17 mouse cellular contexts compared by ENCODE assay signal in the genomic region with DNA sequence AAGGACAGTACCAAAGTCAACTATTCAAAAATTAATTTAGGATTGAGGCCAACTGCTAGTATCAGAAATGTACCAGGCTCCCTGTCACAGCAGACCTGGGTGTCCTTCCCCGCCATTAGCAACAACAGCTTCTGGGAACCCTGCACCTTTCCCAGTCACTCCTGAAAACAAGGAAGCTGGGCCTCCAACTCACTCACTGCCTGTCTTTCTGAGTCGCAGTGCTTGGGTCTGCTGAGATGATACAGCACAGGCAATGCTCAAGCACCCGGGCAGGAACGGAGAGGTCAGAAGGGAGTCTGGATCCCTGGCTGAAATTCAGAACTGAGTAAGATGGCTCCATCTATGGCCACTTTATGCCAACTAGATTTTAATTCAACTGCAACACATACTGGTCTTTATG.
DNase-seq lines count a peak whose midpoint lies in the region; ATAC-seq lines count a peak whose summit lies in the region.
"Had no signal": no experiment of that assay in that cellular context is flagged by ENCODE, and none has a peak within 500 bp of the region (broad histone marks: within the 10 kb centered on the region; RNA-seq: fewer than 3 reads in every experiment).

No protein-coding gene starts in this region.

- H3K27me3 ChIP-seq in liver, embryonic 13.5 days, result no peaks in the 10 kb centered on the region
- H3K27me3 ChIP-seq in liver, embryonic 12.5 days (replicated peaks), result no peaks in the 10 kb centered on the region
- no peaks in the 10 kb centered on the region for H3K27me3 ChIP-seq in liver, embryonic 15.5 days
- H3K27me3 ChIP-seq in neural tube, embryonic 15.5 days (replicated peaks), result no peaks in the 10 kb centered on the region
- H3K27me3 ChIP-seq: forebrain, embryonic 13.5 days; heart, embryonic 15.5 days; midbrain, embryonic 13.5 days had no signal

- no peak for DNase-seq in liver, embryonic 13.5 days
- no peak for DNase-seq in cerebellum, postnatal 14 days
- DNase-seq in testis, postnatal 10 days (ENCODE audit: low spot score), result no peak
- DNase-seq: cerebellum, postnatal 10 days; lung, adult 18-20 months; right cerebral cortex, postnatal 4 days; thymus, postnatal 36 days had no signal

- no peak for ATAC-seq in liver, embryonic 13.5 days (ENCODE audit: low read depth)
- no peak for ATAC-seq in liver, embryonic 12.5 days
- no peak for ATAC-seq in liver, embryonic 15.5 days (ENCODE audit: insufficient read depth)
- ATAC-seq in neural tube, embryonic 15.5 days (ENCODE audit: low FRiP score), result no peak
- ATAC-seq: forebrain, embryonic 13.5 days; intestine, postnatal 0 days had no signal

- no peak overlapping the region for H3K4me3 ChIP-seq in liver, embryonic 13.5 days (replicated peaks)
- H3K4me3 ChIP-seq in liver, embryonic 12.5 days, result no peak overlapping the region
- H3K4me3 ChIP-seq in brown adipose tissue, adult 24 weeks (ENCODE audit: insufficient read depth, low read depth, low read length), result 0 out of 2 replicates have a peak overlapping the region, but pooled peaks have one; percentile 15
- H3K4me3 ChIP-seq in liver, embryonic 15.5 days (replicated peaks), result no peak overlapping the region
- no peak overlapping the region for H3K4me3 ChIP-seq in neural tube, embryonic 15.5 days (replicated peaks)
- H3K4me3 ChIP-seq: forebrain, embryonic 13.5 days; heart, embryonic 15.5 days; hindbrain, embryonic 10.5 days; limb, embryonic 10.5 days; midbrain, embryonic 13.5 days had no signal

- H3K9ac ChIP-seq in liver, embryonic 13.5 days, result no peak overlapping the region
- H3K9ac ChIP-seq in liver, embryonic 12.5 days, result no peak overlapping the region; the same call in 1 of the 2 replicates
- H3K9ac ChIP-seq in liver, embryonic 15.5 days, result no peak overlapping the region
- no peak overlapping the region for H3K9ac ChIP-seq in neural tube, embryonic 15.5 days (replicated peaks)
- H3K9ac ChIP-seq: forebrain, embryonic 13.5 days; heart, embryonic 15.5 days; midbrain, embryonic 13.5 days had no signal

- H3K36me3 ChIP-seq in liver, embryonic 13.5 days, result peaks cover 23% of the 10 kb centered on the region
- H3K36me3 ChIP-seq in liver, embryonic 12.5 days, result peaks cover 51% of the 10 kb centered on the region
- peaks cover 15% of the 10 kb centered on the region for H3K36me3 ChIP-seq in liver, embryonic 15.5 days (replicated peaks)
- 0 out of 2 replicates have a peak, but pooled peaks cover 9% of the 10 kb centered on the region for H3K36me3 ChIP-seq in neural tube, embryonic 15.5 days

- no peak overlapping the region for H3K4me2 ChIP-seq in liver, embryonic 13.5 days
- no peak overlapping the region for H3K4me2 ChIP-seq in liver, embryonic 12.5 days
- no peak overlapping the region for H3K4me2 ChIP-seq in liver, embryonic 15.5 days
- H3K4me2 ChIP-seq in neural tube, embryonic 15.5 days, result no peak overlapping the region
- H3K4me2 ChIP-seq: forebrain, embryonic 13.5 days; heart, embryonic 15.5 days; midbrain, embryonic 13.5 days had no signal

- H3K27ac ChIP-seq in liver, embryonic 13.5 days, result 0 out of 2 replicates have a peak overlapping the region, but pooled peaks have one; percentile 14
- H3K27ac ChIP-seq in liver, embryonic 12.5 days, result no peak overlapping the region
- peak overlapping the region; percentile 73 for H3K27ac ChIP-seq in brown adipose tissue, adult 24 weeks (replicated peaks; ENCODE audit: low read depth, low read length)
- H3K27ac ChIP-seq in liver, embryonic 15.5 days (replicated peaks), result peak overlapping the region; percentile 45; the same call in 1 of the 2 replicates
- peak overlapping the region; percentile 41; the same call in 1 of the 2 replicates for H3K27ac ChIP-seq in neural tube, embryonic 15.5 days (replicated peaks)
- H3K27ac ChIP-seq: forebrain, embryonic 13.5 days; heart, embryonic 15.5 days; hindbrain, embryonic 10.5 days; limb, embryonic 10.5 days; midbrain, embryonic 13.5 days had no signal

- WGBS in liver, embryonic 13.5 days (ENCODE audit: insufficient replicate concordance), result 53% methylated on average over 4 of the region's 4 CpGs
- 46% methylated on average over 4 of the region's 4 CpGs for WGBS in liver, embryonic 12.5 days (ENCODE audit: insufficient replicate concordance)
- WGBS in liver, embryonic 15.5 days (ENCODE audit: insufficient replicate concordance), result 43% methylated on average over 4 of the region's 4 CpGs
- 86% methylated on average over 4 of the region's 4 CpGs for WGBS in neural tube, embryonic 15.5 days

- no peaks in the 10 kb centered on the region for H3K4me1 ChIP-seq in liver, embryonic 13.5 days (replicated peaks)
- H3K4me1 ChIP-seq in liver, embryonic 12.5 days, result no peaks in the 10 kb centered on the region
- peaks cover 7% of the 10 kb centered on the region; the same call in 1 of the 2 replicates for H3K4me1 ChIP-seq in brown adipose tissue, adult 24 weeks (ENCODE audit: control insufficient read depth, insufficient read depth, insufficient read length, low read length)
- H3K4me1 ChIP-seq in liver, embryonic 15.5 days (replicated peaks), result no peaks in the 10 kb centered on the region
- peaks cover 7% of the 10 kb centered on the region; the same call in 1 of the 2 replicates for H3K4me1 ChIP-seq in neural tube, embryonic 15.5 days
- H3K4me1 ChIP-seq: forebrain, embryonic 13.5 days; heart, embryonic 15.5 days; hindbrain, embryonic 10.5 days; limb, embryonic 10.5 days had no signal

- no peaks in the 10 kb centered on the region for H3K9me3 ChIP-seq in liver, embryonic 13.5 days (replicated peaks)
- no peaks in the 10 kb centered on the region for H3K9me3 ChIP-seq in liver, embryonic 12.5 days (replicated peaks)
- no peaks in the 10 kb centered on the region for H3K9me3 ChIP-seq in liver, embryonic 15.5 days (replicated peaks)
- no peaks in the 10 kb centered on the region for H3K9me3 ChIP-seq in neural tube, embryonic 15.5 days (replicated peaks)
- H3K9me3 ChIP-seq: forebrain, embryonic 13.5 days; heart, embryonic 15.5 days; hindbrain, embryonic 10.5 days; limb, embryonic 10.5 days; midbrain, embryonic 13.5 days had no signal
